Mouse (Mus musculus) mouse trophoblast stem cell (cell line): ENCODE results near the gene Apob.
"Not testable (repeated sequence)": the region's sequence is repeated elsewhere in the genome, so short reads cannot be mapped to it uniquely, and the experiment has no call there.

Experiments
- in situ Hi-C, 2 experiments: fragments of 300-500 bp; cut with MseI, MboI; formaldehyde crosslinking; loops; 2 replicates in 1 of 2; 3 replicates in 1 of 2; pipeline ENCODE4 v1.15.1; 2025

The Apob gene

DNA sequence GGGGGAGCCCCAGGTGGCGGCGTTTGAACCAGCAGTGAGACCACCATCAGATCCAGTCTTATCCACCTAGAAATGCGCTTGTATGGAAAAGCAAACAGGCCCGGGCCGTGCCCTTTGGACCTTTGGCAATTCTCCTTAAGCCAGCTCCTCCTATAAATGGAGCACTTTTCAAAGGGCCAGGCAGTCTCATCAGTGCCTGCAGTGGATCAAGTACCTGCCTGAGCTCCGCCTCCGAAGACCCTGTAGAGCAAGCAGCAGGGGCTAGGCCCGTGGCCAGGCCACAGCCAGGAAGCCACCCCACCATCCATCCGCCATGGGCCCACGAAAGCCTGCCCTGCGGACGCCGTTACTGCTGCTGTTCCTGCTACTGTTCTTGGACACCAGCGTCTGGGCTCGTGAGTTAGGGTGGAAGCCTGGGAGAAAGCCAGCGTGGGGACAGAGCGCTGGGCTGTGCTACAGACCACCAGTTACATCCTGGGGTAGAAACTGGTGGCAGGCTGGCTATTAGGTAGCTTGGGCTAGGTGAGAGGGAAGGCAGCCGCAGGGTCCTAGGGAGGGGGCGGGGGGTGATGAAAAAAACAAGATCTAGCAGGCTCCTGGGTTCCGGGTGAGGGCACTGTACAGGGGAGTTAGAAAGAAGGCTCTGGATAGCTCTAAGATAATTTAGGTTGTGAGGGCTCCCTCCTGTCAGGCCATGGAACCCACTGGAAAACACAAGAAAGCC, at the start of gene Apob:
Apob (plus strand) TSS at position 183 of the 724 bp plus-strand sequence.
- in situ Hi-C loops = no loop called here

GRCm38 (mm10) chr12:7932405-7932920, 45.0 kb upstream of the Apob start:
- in situ Hi-C loops = no loop called here

- in situ Hi-C loops = no loop called here
Observed at GRCm38 (mm10) chr12:7950098-7950745, 27.2 kb upstream of the Apob start.

GRCm38 (mm10) chr12:7958851-7959250, 18.6 kb upstream of the Apob start:
- in situ Hi-C loops = no loop called here

- in situ Hi-C loops = no loop called here
Observed at GRCm38 (mm10) chr12:7959310-7959918, 18.0 kb upstream of the Apob start.

DNA sequence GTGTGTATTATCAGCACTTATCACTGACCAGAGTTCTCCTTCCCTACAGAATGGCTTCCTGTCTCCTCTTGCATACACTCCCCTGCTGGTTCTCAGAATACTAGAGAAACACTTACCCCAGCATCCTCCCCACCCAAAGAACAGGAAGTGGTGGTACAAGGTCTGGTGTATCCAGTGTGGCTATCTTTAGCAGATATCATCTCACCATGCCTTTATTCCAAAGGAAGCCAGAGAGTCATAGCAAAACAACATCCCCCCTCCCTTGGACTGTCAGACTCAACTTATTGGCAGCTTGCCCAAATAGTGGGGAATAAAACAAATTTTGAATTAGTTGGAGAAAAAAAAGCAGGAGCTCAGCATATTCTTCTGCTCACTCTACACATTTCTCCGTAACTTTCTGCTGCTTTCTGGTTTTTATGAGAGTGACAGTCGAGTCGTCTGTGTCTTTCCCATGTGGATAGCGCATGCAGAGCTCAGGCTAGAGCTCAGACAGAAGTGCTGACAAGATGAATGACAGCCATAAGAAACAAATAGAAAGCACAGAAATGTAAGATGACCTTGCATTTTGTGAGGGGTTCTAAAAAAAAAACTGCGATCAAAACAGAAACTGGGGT, 15.0 kb upstream of the Apob start:
- in situ Hi-C loops = no loop called here

DNA sequence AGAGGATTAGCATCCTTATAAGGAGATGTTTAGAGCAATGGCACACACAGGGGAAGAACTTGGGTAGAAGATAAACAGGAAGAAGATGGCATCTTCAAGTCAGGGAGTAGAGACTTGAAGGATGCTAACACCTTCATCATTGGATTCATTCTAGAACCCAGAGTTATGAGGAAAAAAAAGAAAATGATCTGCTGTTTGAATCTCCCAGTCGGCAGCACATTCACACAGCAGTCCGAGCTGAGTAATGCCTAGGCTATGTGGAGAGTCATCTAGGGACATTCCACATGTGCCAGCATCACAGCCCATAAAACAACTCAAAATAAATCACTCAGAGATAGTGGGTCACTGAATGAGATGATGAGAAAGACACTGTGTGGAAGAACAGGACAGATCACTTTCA, 10.2 kb upstream of the Apob start:
- in situ Hi-C loops = no loop called here

DNA sequence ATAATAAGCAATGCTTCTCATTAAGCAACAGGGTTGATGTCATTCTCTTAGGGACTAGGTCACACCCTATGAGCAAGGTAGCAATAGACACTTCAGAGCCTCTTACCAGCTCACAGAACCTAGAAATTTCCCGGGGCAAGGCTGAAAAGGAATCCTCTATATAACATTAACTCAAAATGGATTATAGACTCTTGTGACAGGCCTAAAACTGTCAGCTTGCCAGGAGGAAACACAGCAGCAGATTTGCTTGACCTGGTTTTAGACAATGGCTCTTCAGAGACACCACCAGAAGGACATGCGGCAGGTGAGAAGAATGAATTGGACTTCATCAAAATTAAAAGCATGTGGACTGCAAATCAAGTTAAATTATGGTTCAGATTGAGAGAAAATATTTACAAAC, 7.1 kb upstream of the Apob start:
- in situ Hi-C loops = no loop called here

DNA sequence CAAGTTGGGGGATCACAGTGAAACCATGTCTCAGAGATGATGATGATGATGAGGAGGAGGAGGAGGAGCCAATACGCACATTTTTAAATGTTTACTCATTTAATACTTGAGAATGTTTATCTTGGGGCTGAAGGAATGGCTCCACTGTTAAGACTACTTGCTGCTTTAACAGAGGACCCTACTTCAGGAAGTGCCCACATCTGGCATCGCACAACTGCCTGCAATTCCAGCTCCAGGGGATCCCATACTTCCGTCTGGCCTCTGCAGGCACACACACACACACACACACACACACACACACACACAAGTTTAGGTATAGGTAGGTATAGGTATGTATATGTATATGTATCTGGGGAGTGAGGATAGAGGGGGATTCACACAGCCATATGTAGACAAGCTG, 6.6 kb upstream of the Apob start:
- in situ Hi-C loops = no loop called here

DNA sequence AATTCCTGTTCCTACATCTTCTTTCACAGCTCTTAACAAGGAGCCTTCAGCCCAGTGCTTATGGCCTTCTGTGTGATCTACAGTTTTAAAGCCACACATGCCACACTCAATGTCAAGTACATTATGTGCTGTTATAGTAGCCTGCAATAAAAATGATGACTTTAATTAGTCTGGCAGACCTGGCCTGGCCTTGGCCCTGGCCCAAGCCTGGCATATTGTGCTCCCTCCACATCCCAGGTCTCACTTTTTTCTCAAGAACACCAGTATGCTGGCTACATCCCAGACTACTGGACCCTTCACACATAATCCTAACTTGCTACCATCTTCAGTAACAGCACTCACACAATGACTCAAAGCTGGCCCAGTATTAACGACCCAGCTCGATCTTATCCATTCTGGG, 5.7 kb upstream of the Apob start:
- in situ Hi-C loops = no loop called here

- in situ Hi-C loops = no loop called here
Observed at GRCm38 (mm10) chr12:7973773-7974322, 3.6 kb upstream of the Apob start.

DNA sequence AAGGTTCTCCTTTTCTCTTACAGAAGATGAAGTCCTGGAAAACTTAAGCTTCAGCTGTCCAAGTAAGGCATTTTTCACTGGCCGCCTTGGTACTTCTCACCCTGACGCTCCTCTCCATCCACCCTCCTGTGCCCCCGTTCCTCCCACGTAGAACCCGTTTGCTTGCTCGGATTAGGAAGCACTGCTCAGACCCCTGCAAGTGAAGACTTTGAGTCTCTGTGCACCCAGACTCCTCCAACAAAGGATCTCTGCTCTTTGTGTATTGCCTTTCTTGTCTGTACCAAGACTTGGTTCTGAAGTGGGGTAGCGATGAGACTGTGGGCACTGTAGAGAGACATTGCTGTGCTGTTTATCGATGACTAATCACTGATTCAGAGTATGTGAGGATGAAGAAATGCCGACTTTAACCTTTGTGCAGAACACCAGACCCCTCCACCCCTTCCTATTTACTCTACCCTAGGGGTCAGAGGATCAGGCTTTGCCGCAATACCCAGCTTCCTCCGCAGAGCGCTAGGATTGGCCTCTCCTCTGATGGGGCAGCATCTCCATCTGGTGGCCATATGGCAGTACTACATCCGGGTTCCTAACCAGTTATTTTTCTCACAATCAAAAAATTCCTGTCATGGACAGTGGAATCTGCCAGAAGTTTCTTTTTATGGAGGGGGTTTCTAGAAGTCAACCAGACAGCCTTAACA, 889 bp downstream of the Apob start:
- in situ Hi-C loops = no loop called here

GRCm38 (mm10) chr12:7984411-7984810, 7.0 kb downstream of the Apob start:
- in situ Hi-C loops = no loop called here

DNA sequence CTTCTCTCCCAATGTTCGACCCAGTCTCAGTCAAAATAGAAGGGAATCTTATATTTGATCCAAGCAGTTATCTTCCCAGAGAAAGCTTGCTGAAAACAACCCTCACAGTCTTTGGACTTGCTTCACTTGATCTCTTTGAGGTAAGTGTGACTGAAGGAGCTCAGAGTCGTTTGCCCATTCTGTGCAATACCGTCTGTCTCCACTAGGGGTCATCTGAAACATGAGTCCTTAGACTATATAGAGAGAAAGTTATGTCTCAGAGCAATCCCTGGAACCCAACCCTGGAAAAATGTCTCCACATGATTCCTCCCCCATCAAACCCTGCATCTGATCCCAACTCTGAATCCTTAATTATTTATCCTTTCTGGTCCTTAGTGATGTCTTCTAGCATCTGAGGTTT, 13.4 kb downstream of the Apob start:
- in situ Hi-C loops = loop anchor here (5.0 to 10.0 kb wide), 2 partner anchors 241 to 304 kb away; no protein-coding TSS in a partner anchor

DNA sequence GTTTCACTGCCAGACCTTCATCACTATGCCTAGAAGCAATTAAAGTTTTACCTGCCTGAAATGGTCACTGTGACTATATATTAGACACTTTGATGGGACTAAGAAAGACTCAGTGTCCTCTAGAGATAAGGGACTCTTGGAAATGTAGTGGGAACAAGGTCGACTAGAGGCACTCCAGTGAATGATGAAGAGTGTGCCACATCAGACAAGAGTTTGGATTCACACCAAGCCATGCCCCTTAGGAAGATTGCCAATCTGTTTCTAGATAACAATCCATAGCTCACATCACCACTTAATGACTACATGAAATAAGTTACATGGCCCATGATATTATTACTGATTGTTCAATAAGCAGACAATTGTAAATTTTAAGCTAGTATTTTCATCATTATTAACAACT, 14.1 kb downstream of the Apob start:
- in situ Hi-C loops = loop anchor here (5.0 to 10.0 kb wide), 2 partner anchors 241 to 303 kb away; no protein-coding TSS in a partner anchor

GRCm38 (mm10) chr12:8020931-8021330, 43.5 kb downstream of the Apob start:
- in situ Hi-C loops = no loop called here

GRCm38 (mm10) chr12:8029520-8029919, 52.1 kb downstream of the Apob start:
- in situ Hi-C loops = no loop called here

GRCm38 (mm10) chr12:8030057-8030456, 52.6 kb downstream of the Apob start:
- in situ Hi-C loops = no loop called here

DNA sequence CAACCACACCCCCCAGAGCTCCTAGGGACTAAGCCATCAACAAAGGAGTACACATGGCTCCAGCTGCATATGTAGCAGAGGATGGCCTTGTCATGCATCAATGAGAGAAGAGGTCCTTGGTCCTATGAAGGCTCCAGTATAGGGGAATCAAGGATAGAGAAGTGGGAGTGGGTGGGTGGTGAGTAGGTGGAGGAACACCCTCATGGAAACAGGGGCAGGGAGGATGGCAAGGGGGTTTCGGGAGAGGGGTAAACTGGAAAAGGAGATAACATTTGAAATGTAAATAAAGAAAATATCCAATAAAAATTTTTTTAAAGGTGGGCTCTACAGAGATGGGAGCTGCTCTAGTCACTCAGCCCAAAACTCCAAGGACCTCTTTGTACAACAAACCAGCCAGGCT, 53.7 kb downstream of the Apob start:
- in situ Hi-C loops = not testable (repeated sequence)

DNA sequence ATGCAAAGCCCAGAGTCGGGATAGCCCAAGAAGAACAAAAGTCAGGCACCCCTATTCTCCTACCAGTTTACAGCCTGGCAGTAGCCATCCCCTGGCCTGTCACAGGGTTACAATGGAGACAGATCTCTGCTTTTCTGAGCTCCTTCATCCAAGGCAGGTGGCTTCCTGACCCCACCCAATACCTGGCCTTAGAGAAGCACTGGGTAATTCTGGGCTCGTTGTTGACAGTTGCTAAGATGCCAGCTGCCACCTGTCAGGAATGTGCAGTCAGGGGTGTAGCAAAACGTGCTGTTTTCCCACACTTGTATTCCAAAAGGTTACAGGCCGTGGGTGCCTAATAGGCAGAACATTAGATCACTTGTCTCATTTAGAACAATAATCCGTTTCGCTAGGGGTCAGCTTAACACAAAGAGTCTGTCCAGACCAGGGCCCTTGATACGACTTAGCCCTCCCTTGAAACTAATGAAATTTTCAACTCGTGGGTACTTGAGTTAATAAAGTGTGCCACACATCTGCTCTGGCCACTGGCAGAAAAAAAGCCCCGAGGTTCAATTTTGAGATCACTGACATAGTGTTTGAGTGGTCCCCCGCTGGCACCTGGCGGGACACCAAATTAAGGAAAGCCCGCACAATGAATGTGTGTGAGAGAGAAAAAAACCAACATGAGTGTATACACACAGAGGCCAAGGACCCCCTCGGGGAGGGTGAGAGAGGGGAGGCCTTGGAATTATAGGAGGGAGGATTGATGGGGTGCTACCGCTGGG, 54.3 kb downstream of the Apob start:
- in situ Hi-C loops = no loop called here

GRCm38 (mm10) chr12:8032359-8032755, 54.9 kb downstream of the Apob start:
- in situ Hi-C loops = no loop called here
